Mouse (Mus musculus): ENCODE results near the gene Oxct2a. TPM values are rescaled to one million over a fixed set of nuclear protein-coding genes. Genes with fewer than 3 reads are reported as not detected.
"Not testable (repeated sequence)": the region's sequence is repeated elsewhere in the genome, so short reads cannot be mapped to it uniquely, and the experiment has no call there.

Oxct2a gene
- total and polyA plus RNA-seq, 3 experiments, result 0.04 TPM; not detected in 2

GRCm38 (mm10) chr4:123295026-123295425, 28.4 kb downstream of the Oxct2a start:
- not testable (repeated sequence) for H3K79me2 ChIP-seq (ENCODE audit: control insufficient read depth, insufficient read depth, low read length, poor library complexity); DNase-seq (ENCODE audit: low read depth, low spot score); H3K9ac ChIP-seq (ENCODE audit: control insufficient read depth, low read depth, low read length, poor library complexity, severe bottlenecking); H3K27ac ChIP-seq (ENCODE audit: control insufficient read depth, low read depth, low read length); H3K4me3 ChIP-seq (ENCODE audit: control insufficient read depth in 1 of 2, insufficient read depth in 1 of 2, low read depth in 2 of 2, low read length in 2 of 2); H3K9me3 ChIP-seq (replicated peaks; ENCODE audit: insufficient read depth, low read length); H3K27me3 ChIP-seq (ENCODE audit: control insufficient read depth in 1 of 2, insufficient read depth in 2 of 2, low read length in 2 of 2); H3K4me1 ChIP-seq (ENCODE audit: control insufficient read depth in 1 of 2, insufficient read depth in 2 of 2, low read length in 2 of 2)
- peaks cover 0 to 46% of the 10 kb centered on the region in 2 experiments; a peak in 2 of 4 replicates for H3K36me3 ChIP-seq (ENCODE audit: control insufficient read depth in 1 of 2, insufficient read depth in 2 of 2, low read length in 2 of 2)

GRCm38 (mm10) chr4:123293661-123294443, 29.6 kb downstream of the Oxct2a start:
- no peak overlapping the region for H3K27ac ChIP-seq (ENCODE audit: control insufficient read depth, low read depth, low read length)
- no peak overlapping the region for H3K9ac ChIP-seq (ENCODE audit: control insufficient read depth, low read depth, low read length, poor library complexity, severe bottlenecking)
- H3K4me1 ChIP-seq (ENCODE audit: control insufficient read depth in 1 of 2, insufficient read depth in 2 of 2, low read length in 2 of 2), result no peaks in the 10 kb centered on the region
- no peak overlapping the region for H3K4me3 ChIP-seq (ENCODE audit: control insufficient read depth in 1 of 2, insufficient read depth in 1 of 2, low read depth in 2 of 2, low read length in 2 of 2)
- H3K36me3 ChIP-seq (ENCODE audit: control insufficient read depth in 1 of 2, insufficient read depth in 2 of 2, low read length in 2 of 2), result peaks cover 0 to 52% of the 10 kb centered on the region in 2 experiments; a peak in 2 of 4 replicates
- H3K27me3 ChIP-seq (ENCODE audit: control insufficient read depth in 1 of 2, insufficient read depth in 2 of 2, low read length in 2 of 2), result no peaks in the 10 kb centered on the region
- no peaks in the 10 kb centered on the region for H3K9me3 ChIP-seq (replicated peaks; ENCODE audit: insufficient read depth, low read length)
- H3K79me2 ChIP-seq (ENCODE audit: control insufficient read depth, insufficient read depth, low read length, poor library complexity), result peaks cover 6% of the 10 kb centered on the region; the same call in 1 of the 2 replicates
- no peak for DNase-seq (ENCODE audit: low read depth, low spot score)
- TF ChIP-seq USF1 (IDR thresholded peaks at IDR 0.05; ENCODE audit: low read depth, low read length) (no peak), POLR2A (IDR thresholded peaks at IDR 0.05; ENCODE audit: control insufficient read depth in 1 of 2, insufficient read depth in 1 of 2, low read depth in 1 of 2, low read length in 2 of 2, poor library complexity in 1 of 2) (no peak), KAT2A (conservative IDR thresholded peaks at IDR 0.05; ENCODE audit: low read depth, low read length) (no peak), UBTF (IDR thresholded peaks at IDR 0.05; ENCODE audit: borderline replicate concordance, insufficient read depth, low read depth, low read length) (no peak), ZNF384 (IDR thresholded peaks at IDR 0.05; ENCODE audit: low read depth, low read length) (peak; percentile 18; the same call in 1 of the 2 replicates), TCF12 (IDR thresholded peaks at IDR 0.05; ENCODE audit: low read depth, low read length) (no peak), CHD2 (IDR thresholded peaks at IDR 0.05; ENCODE audit: low read length) (no peak), BHLHE40 (IDR thresholded peaks at IDR 0.05; ENCODE audit: borderline replicate concordance, low read depth, low read length) (no peak), GABPA (IDR thresholded peaks at IDR 0.05; ENCODE audit: low read depth, low read length) (no peak), SIN3A (IDR thresholded peaks at IDR 0.05; ENCODE audit: low read length) (no peak), ZKSCAN1 (IDR thresholded peaks at IDR 0.05; ENCODE audit: low read depth, low read length) (no peak), TBP (IDR thresholded peaks at IDR 0.05; ENCODE audit: low read depth, low read length) (0 out of 2 replicates have a peak, but pooled peaks have one; percentile 28), JUND (IDR thresholded peaks at IDR 0.05; ENCODE audit: low read depth, low read length) (no peak)

GRCm38 (mm10) chr4:123292989-123293388, 30.4 kb downstream of the Oxct2a start:
- Histone ChIP-seq H3K27me3 (ENCODE audit: control insufficient read depth in 1 of 2, insufficient read depth in 2 of 2, low read length in 2 of 2) (no peaks in the 10 kb centered on the region), H3K79me2 (ENCODE audit: control insufficient read depth, insufficient read depth, low read length, poor library complexity) (peaks cover 13% of the 10 kb centered on the region), H3K36me3 (ENCODE audit: control insufficient read depth in 1 of 2, insufficient read depth in 2 of 2, low read length in 2 of 2) (peaks cover 6 to 57% of the 10 kb centered on the region in 2 experiments; a peak in 3 of 4 replicates), H3K9me3 (replicated peaks; ENCODE audit: insufficient read depth, low read length) (no peaks in the 10 kb centered on the region), H3K4me1 (ENCODE audit: control insufficient read depth in 1 of 2, insufficient read depth in 2 of 2, low read length in 2 of 2) (no peaks in the 10 kb centered on the region), H3K9ac (ENCODE audit: control insufficient read depth, low read depth, low read length, poor library complexity, severe bottlenecking) (no peak overlapping the region), H3K4me3 (ENCODE audit: control insufficient read depth in 1 of 2, insufficient read depth in 1 of 2, low read depth in 2 of 2, low read length in 2 of 2) (no peak overlapping the region), H3K27ac (ENCODE audit: control insufficient read depth, low read depth, low read length) (no peak overlapping the region)
- TF ChIP-seq USF2 (IDR thresholded peaks at IDR 0.05; ENCODE audit: borderline replicate concordance in 1 of 2, insufficient read depth in 1 of 2, low read depth in 1 of 2, low read length in 2 of 2), result no peak
- no peak for TF ChIP-seq E2F4 (IDR thresholded peaks at IDR 0.05; ENCODE audit: borderline replicate concordance, low read depth, low read length)
- no peak for TF ChIP-seq NELFE (IDR thresholded peaks at IDR 0.05; ENCODE audit: low read depth, low read length)
- no peak for TF ChIP-seq TAL1 (IDR thresholded peaks at IDR 0.05; ENCODE audit: low read length)
- TF ChIP-seq MYC (IDR thresholded peaks at IDR 0.05; ENCODE audit: low read depth, low read length), result no peak
- no peak for TF ChIP-seq NRF1 (IDR thresholded peaks at IDR 0.05; ENCODE audit: insufficient read depth, low read depth, low read length, poor library complexity, severe bottlenecking)
- TF ChIP-seq MEF2A (IDR thresholded peaks at IDR 0.05; ENCODE audit: extremely low read depth, insufficient replicate concordance, low read depth, low read length, poor library complexity, severe bottlenecking), result no peak
- TF ChIP-seq MAFK (IDR thresholded peaks at IDR 0.05; ENCODE audit: borderline replicate concordance, low read depth, low read length), result no peak
- TF ChIP-seq UBTF (IDR thresholded peaks at IDR 0.05; ENCODE audit: borderline replicate concordance, insufficient read depth, low read depth, low read length), result no peak
- no peak for DNase-seq (ENCODE audit: low read depth, low spot score)
